Mouse (Mus musculus) neural tube, embryonic 15.5 days (tissue): ENCODE measurements at regions not wholly inside any gene's neighbourhood (a gene's known extent, or its start where the extent isn't known, plus 50 kb on each side); places are given as distances from the start of the nearest gene placed in this dataset.

Experiments
- ATAC-seq: fragments of 200-750 bp; cut with Nextera tagmentation; 2 replicates; pipeline ENCODE4 v1.8.0; 2017; ENCODE audit warnings: mild to moderate bottlenecking, moderate TSS enrichment, moderate library complexity; ENCODE audit not compliant: low FRiP score
- H3K27ac ChIP-seq: fragments of 300-500 bp; sonication (generic); replicated peaks from 2 replicates; pipeline ENCODE4 v1.5.1; 2015; ENCODE audit warnings: mild to moderate bottlenecking, inconsistent platforms
- H3K27me3 ChIP-seq: fragments of 300-500 bp; sonication (generic); replicated peaks from 2 replicates; pipeline ENCODE4 v1.6.1; 2015; ENCODE audit warnings: inconsistent platforms
- H3K36me3 ChIP-seq: fragments of 300-500 bp; sonication (generic); 2 replicates; pipeline ENCODE4 v1.6.1; 2015; ENCODE audit warnings: inconsistent platforms
- H3K4me1 ChIP-seq: fragments of 300-500 bp; sonication (generic); 2 replicates; pipeline ENCODE4 v1.6.1; 2015; ENCODE audit warnings: inconsistent platforms
- H3K4me2 ChIP-seq: fragments of 300-500 bp; sonication (generic); 2 replicates; pipeline ENCODE4 v1.6.1; 2015; ENCODE audit warnings: inconsistent platforms, mild to moderate bottlenecking, moderate library complexity
- H3K4me3 ChIP-seq: fragments of 300-500 bp; sonication (generic); replicated peaks from 2 replicates; pipeline ENCODE4 v1.5.1; 2015; ENCODE audit warnings: mild to moderate bottlenecking, inconsistent platforms
- H3K9ac ChIP-seq: fragments of 300-500 bp; sonication (generic); replicated peaks from 2 replicates; pipeline ENCODE4 v1.6.1; 2015; ENCODE audit warnings: mild to moderate bottlenecking, inconsistent platforms
- H3K9me3 ChIP-seq: fragments of 300-500 bp; sonication (generic); replicated peaks from 2 replicates; pipeline ENCODE4 v1.6.1; 2016; ENCODE audit warnings: inconsistent platforms
- WGBS: fragments of 180-500 bp; shearing (Covaris S2); methylation state at CpG from one replicate; pipeline ENCODE4 v1.1.7; 2015; ENCODE audit warnings: mixed read lengths; 5-methylcytosine and 5-hydroxymethylcytosine counted together

- Histone ChIP-seq H3K4me3 (no peak overlapping the region), H3K27me3 (no peaks in the 10 kb centered on the region), H3K27ac (no peak overlapping the region), H3K36me3 (no peaks in the 10 kb centered on the region), H3K9ac (no peak overlapping the region), H3K4me2 (no peak overlapping the region), H3K4me1 (no peaks in the 10 kb centered on the region), H3K9me3 (no peaks in the 10 kb centered on the region)
- no peak for ATAC-seq
- WGBS, result 90% methylated on average over 2 of the region's 2 CpGs
Measured at GRCm38 (mm10) chr12:13729901-13730637, 421.8 kb downstream of the Fam84a start.

- no peaks in the 10 kb centered on the region for H3K9me3 ChIP-seq
- H3K36me3 ChIP-seq, result no peaks in the 10 kb centered on the region
- ATAC-seq, result no peak
- H3K4me2 ChIP-seq, result no peak overlapping the region
- no peak overlapping the region for H3K27ac ChIP-seq
- H3K4me3 ChIP-seq, result no peak overlapping the region
- H3K27me3 ChIP-seq, result no peaks in the 10 kb centered on the region
- no peak overlapping the region for H3K9ac ChIP-seq
- H3K4me1 ChIP-seq, result no peaks in the 10 kb centered on the region
- WGBS, result 70% methylated on average over 4 of the region's 4 CpGs
Measured at GRCm38 (mm10) chr12:13728986-13729385, 422.9 kb downstream of the Fam84a start.

GRCm38 (mm10) chr12:13724511-13724910 lies 427.3 kb downstream of the Fam84a start:
- H3K4me1 ChIP-seq, result no peaks in the 10 kb centered on the region
- H3K36me3 ChIP-seq, result no peaks in the 10 kb centered on the region
- H3K27ac ChIP-seq, result no peak overlapping the region
- H3K27me3 ChIP-seq, result no peaks in the 10 kb centered on the region
- H3K9ac ChIP-seq, result no peak overlapping the region
- ATAC-seq, result no peak
- WGBS, result 89% methylated on average over 2 of the region's 2 CpGs
- no peak overlapping the region for H3K4me3 ChIP-seq
- no peaks in the 10 kb centered on the region for H3K9me3 ChIP-seq
- no peak overlapping the region for H3K4me2 ChIP-seq

- 49% methylated on average over 3 of the region's 3 CpGs for WGBS
- no peak overlapping the region for H3K4me3 ChIP-seq
- H3K4me2 ChIP-seq, result no peak overlapping the region
- no peaks in the 10 kb centered on the region for H3K9me3 ChIP-seq
- H3K9ac ChIP-seq, result no peak overlapping the region
- no peak overlapping the region for H3K27ac ChIP-seq
- no peaks in the 10 kb centered on the region for H3K27me3 ChIP-seq
- no peak for ATAC-seq
- H3K4me1 ChIP-seq, result 0 out of 2 replicates have a peak, but pooled peaks cover 2% of the 10 kb centered on the region
- no peaks in the 10 kb centered on the region for H3K36me3 ChIP-seq
Measured at GRCm38 (mm10) chr12:13709806-13710205, 440.9 kb downstream of the Nbas start.

GRCm38 (mm10) chr12:13707747-13708146 lies 438.8 kb downstream of the Nbas start:
- no peak overlapping the region for H3K4me2 ChIP-seq
- ATAC-seq, result no peak
- H3K9ac ChIP-seq, result no peak overlapping the region
- H3K4me3 ChIP-seq, result no peak overlapping the region
- H3K9me3 ChIP-seq, result no peaks in the 10 kb centered on the region
- 90% methylated on average over 5 of the region's 5 CpGs for WGBS
- no peaks in the 10 kb centered on the region for H3K27me3 ChIP-seq
- H3K36me3 ChIP-seq, result no peaks in the 10 kb centered on the region
- H3K4me1 ChIP-seq, result 0 out of 2 replicates have a peak, but pooled peaks cover 2% of the 10 kb centered on the region
- no peak overlapping the region for H3K27ac ChIP-seq

GRCm38 (mm10) chr12:13706510-13706909 lies 437.6 kb downstream of the Nbas start:
- Histone ChIP-seq H3K4me2 (no peak overlapping the region), H3K9ac (no peak overlapping the region), H3K4me1 (0 out of 2 replicates have a peak, but pooled peaks cover 2% of the 10 kb centered on the region), H3K9me3 (no peaks in the 10 kb centered on the region), H3K27me3 (no peaks in the 10 kb centered on the region), H3K4me3 (no peak overlapping the region), H3K36me3 (no peaks in the 10 kb centered on the region), H3K27ac (no peak overlapping the region)
- WGBS, result 37% methylated on average over 4 of the region's 4 CpGs
- ATAC-seq, result no peak

GRCm38 (mm10) chr12:13703604-13704003 lies 434.7 kb downstream of the Nbas start:
- H3K4me3 ChIP-seq, result no peak overlapping the region
- ATAC-seq, result no peak
- H3K9me3 ChIP-seq, result no peaks in the 10 kb centered on the region
- H3K36me3 ChIP-seq, result no peaks in the 10 kb centered on the region
- WGBS, result 78% methylated on average over 3 of the region's 3 CpGs
- H3K27me3 ChIP-seq, result no peaks in the 10 kb centered on the region
- H3K4me1 ChIP-seq, result no peaks in the 10 kb centered on the region
- no peak overlapping the region for H3K4me2 ChIP-seq
- H3K27ac ChIP-seq, result no peak overlapping the region
- no peak overlapping the region for H3K9ac ChIP-seq

- Histone ChIP-seq H3K27ac (no peak overlapping the region), H3K36me3 (no peaks in the 10 kb centered on the region), H3K27me3 (no peaks in the 10 kb centered on the region), H3K4me3 (no peak overlapping the region), H3K4me1 (no peaks in the 10 kb centered on the region), H3K9me3 (no peaks in the 10 kb centered on the region), H3K4me2 (no peak overlapping the region), H3K9ac (no peak overlapping the region)
- no peak for ATAC-seq
- 85% methylated on average over 2 of the region's 2 CpGs for WGBS
Measured at GRCm38 (mm10) chr12:13699858-13700257, 430.9 kb downstream of the Nbas start.

GRCm38 (mm10) chr12:13698834-13699233 lies 429.9 kb downstream of the Nbas start:
- Histone ChIP-seq H3K9me3 (no peaks in the 10 kb centered on the region), H3K9ac (no peak overlapping the region), H3K4me2 (no peak overlapping the region), H3K36me3 (no peaks in the 10 kb centered on the region), H3K27me3 (no peaks in the 10 kb centered on the region), H3K4me1 (no peaks in the 10 kb centered on the region), H3K4me3 (no peak overlapping the region), H3K27ac (no peak overlapping the region)
- no peak for ATAC-seq
- 72% methylated on average over 4 of the region's 4 CpGs for WGBS

- no peak for ATAC-seq
- no peak overlapping the region for H3K4me2 ChIP-seq
- H3K4me3 ChIP-seq, result no peak overlapping the region
- H3K27me3 ChIP-seq, result no peaks in the 10 kb centered on the region
- H3K4me1 ChIP-seq, result no peaks in the 10 kb centered on the region
- H3K9ac ChIP-seq, result no peak overlapping the region
- no peak overlapping the region for H3K27ac ChIP-seq
- H3K36me3 ChIP-seq, result no peaks in the 10 kb centered on the region
- no peaks in the 10 kb centered on the region for H3K9me3 ChIP-seq
- WGBS, result 47% methylated on average over 2 of the region's 2 CpGs
Measured at GRCm38 (mm10) chr12:13691394-13692165, 422.6 kb downstream of the Nbas start.

GRCm38 (mm10) chr12:13677266-13677665 lies 408.3 kb downstream of the Nbas start:
- Histone ChIP-seq H3K4me1 (no peaks in the 10 kb centered on the region), H3K27me3 (no peaks in the 10 kb centered on the region), H3K4me2 (no peak overlapping the region), H3K9me3 (no peaks in the 10 kb centered on the region), H3K9ac (no peak overlapping the region), H3K27ac (no peak overlapping the region), H3K36me3 (no peaks in the 10 kb centered on the region), H3K4me3 (no peak overlapping the region)
- 67% methylated on average over 1 of the region's 1 CpGs for WGBS
- ATAC-seq, result no peak

GRCm38 (mm10) chr12:13669453-13669852 lies 400.5 kb downstream of the Nbas start:
- ATAC-seq, result no peak
- no peak overlapping the region for H3K4me2 ChIP-seq
- H3K9ac ChIP-seq, result no peak overlapping the region
- H3K27me3 ChIP-seq, result no peaks in the 10 kb centered on the region
- no peak overlapping the region for H3K4me3 ChIP-seq
- no peak overlapping the region for H3K27ac ChIP-seq
- no peaks in the 10 kb centered on the region for H3K4me1 ChIP-seq
- no peaks in the 10 kb centered on the region for H3K36me3 ChIP-seq
- no peaks in the 10 kb centered on the region for H3K9me3 ChIP-seq
